Mouse (Mus musculus) cerebellum, adult (tissue): ENCODE data around the gene Fat4.

Experiments used
- ATAC-seq: cut with Nextera tagmentation; 2 replicates; pipeline ENCODE4 v1.9.2; 2017; ENCODE audit warnings: mild to moderate bottlenecking, moderate library complexity, mixed read lengths; ENCODE audit not compliant: insufficient number of reproducible peaks, low FRiP score, low TSS enrichment

Fat4 gene

GRCm38 (mm10) chr3:38956012-38956648 is 69.4 kb downstream of the Fat4 start:
- ATAC-seq, result no peak

DNA sequence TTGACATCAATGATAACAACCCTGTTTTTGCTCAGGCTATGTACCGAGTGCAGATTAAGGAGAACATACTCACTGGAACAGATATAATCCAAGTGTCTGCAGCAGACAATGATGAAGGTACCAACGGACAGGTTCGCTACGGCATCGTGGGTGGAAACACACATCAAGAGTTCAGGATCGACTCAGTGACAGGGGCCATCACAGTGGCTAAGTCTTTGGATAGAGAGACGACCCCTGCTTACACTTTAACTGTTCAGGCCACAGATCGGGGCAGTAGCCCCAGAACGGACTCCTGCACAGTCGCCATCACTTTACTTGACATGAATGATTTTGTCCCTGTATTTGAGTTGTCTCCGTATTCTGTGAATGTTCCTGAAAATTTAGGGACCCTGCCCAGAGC is 70.4 kb downstream of the Fat4 start:
- no peak for ATAC-seq

GRCm38 (mm10) chr3:38962328-38962727 is 75.6 kb downstream of the Fat4 start:
- no peak for ATAC-seq

DNA sequence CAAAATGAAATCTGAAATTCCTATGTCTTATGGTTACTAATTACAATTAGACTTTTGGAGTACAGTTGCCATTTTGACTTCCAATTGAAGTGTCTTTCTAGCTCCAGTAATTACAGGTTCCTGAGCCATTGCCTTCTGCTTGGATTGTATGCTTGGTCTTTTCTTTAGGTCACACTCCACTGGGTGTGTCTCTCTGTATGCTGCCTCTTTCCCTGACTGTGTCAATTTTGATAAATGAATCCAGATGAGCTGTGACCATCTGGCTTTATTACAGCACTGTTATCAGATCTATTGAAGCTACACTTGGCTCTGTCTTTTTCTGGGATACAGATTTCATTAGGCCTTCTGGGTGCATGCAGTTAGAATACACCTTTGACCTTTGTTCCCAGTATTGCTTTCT is 80.7 kb downstream of the Fat4 start:
- ATAC-seq, result no peak

DNA sequence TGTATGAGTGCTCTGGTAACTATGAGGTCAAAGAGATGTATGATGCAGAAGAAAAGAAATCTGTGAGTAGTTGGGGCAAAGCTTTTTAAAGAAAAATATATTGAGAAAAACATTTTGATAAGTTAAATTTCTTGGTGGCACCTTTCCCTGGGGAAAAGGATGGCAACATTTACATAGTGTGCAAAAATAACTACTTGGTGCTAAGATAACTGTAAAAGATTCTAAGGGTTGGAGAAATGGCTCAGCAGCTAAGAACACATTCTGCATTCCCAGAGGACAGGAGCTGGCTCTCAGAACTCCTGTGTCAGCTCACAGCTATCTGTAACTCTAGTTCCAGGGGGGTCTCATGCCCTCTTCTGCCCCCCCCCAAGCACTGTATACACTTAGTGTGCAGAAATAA is 99.6 kb downstream of the Fat4 start:
- ATAC-seq, result no peak

DNA sequence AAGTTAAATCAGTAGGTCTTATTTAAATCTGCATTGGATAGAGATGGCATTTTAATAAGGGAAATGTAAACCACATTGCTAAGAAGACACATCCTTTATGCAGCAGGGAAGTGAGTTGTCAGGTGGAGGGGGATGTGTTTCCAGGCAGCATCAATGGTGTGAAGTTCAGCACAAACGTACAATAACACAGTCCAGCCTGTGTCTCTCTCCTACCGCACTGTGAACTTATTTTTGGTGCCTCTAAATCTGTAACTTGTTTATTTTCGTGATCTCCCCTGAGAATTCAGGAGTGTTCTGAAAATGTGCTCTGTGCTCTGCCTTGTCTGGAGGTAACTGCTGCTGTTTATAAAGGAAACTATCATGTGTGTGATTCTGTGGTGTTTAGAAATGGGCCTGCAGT is 102.4 kb downstream of the Fat4 start:
- ATAC-seq, result no peak

DNA sequence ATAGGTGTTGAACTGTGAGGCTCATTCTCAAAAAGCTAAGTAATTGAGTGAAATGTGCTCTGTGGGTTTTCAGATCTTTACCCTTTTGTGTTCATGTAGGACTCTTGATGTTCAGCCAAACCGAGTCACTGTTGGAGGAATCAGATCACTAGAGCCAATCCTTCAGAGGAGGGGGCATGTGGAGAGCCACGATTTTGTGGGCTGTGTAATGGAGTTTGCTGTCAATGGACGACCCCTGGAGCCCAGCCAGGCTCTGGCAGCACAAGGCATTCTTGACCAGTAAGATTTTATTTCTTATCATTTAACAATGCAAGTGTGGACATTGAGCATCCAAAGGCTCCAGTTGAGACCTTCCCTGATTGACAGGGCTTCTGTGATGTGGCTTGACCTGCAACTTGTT is 113.3 kb downstream of the Fat4 start:
- ATAC-seq, result no peak

- no peak for ATAC-seq
Observed at GRCm38 (mm10) chr3:39010544-39010943, 123.8 kb downstream of the Fat4 start.

DNA sequence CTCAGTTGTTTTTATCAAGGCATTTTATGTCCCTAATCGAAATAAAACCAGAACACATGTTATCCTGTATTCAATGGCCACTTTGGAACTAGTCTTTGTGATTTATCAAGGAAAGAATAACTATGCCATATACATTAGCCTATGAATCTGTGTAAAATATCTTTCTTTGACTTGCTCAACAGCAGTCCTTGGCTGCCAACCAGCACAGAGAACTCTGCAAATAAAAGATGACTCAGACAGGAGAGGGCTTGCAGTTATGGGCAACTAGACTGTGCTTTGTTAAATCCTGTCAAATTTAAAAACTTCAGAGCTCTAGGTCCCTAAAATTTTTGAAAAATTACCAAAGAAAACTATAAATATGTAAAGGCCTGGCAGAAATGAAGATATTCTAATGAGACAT is 130.9 kb downstream of the Fat4 start:
- no peak for ATAC-seq

DNA sequence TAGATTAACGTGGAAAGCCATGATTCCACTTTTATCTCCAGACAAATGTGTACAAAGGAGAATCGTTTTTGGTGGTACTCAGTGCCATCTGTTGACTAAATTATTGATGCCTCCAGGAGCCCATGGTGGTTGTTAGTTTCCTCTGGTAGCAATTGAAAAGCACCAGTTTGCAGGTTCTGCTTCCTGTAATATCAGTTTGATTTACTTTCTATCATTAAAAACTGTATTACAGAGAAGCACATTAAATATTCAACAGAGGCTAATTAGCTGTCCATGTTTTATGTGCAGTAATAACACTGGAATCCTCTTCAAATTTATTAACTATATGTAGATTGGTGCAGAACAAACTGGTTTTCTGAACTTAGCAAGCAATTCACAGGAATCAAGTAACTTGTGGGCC is 149.4 kb downstream of the Fat4 start:
- no peak for ATAC-seq

GRCm38 (mm10) chr3:39046425-39046824 is 159.7 kb downstream of the Fat4 start:
- ATAC-seq, result no peak

DNA sequence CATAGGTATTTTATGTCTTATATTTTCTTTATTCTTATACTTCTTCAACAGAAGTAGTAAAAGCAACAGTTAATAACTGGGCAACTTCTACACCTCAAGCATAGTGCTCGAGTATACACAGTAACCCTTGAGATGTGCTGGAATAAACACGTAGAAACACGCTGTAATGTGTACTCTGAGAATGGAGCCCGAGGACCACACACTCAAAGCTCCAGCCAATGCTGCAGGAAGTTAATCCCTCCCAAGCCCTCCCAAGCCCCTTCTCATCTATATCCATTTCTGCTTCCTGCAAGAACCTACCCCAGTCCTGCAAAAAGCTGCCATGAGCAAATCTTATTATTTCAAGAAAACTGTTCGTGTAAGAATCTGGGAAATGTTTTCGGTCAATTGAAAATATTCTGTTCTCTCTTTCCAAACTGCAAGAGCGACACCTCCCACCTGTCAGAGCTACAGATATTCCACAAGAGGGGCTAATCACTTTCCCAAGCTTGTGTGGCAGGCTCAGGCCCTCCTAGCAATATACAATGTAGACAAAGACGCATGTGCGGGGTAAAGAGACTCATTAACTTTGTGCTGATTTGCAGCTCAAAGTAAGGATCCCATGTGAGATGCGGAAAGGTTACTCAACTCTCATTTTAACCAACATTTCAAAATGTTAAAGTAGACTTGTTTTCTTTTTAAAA is 161.0 kb downstream of the Fat4 start:
- no peak for ATAC-seq

DNA sequence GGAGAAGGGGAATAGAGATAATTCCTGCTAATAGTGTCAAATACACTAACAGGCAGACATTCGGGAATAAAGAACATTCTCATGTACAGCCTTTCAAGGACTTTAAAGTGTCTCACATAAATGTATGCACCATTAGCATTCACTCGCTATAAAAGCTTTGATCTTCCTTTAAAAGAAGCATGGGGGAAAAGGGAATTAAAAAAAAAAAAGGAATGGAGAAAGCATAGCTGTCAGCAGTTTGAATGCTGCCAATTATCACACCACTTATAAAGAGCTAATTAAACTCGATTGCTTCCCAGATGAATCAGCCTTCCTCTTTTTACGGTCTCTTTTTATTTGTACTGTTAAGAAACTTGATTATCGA is 161.5 kb downstream of the Fat4 start:
- ATAC-seq, result no peak

DNA sequence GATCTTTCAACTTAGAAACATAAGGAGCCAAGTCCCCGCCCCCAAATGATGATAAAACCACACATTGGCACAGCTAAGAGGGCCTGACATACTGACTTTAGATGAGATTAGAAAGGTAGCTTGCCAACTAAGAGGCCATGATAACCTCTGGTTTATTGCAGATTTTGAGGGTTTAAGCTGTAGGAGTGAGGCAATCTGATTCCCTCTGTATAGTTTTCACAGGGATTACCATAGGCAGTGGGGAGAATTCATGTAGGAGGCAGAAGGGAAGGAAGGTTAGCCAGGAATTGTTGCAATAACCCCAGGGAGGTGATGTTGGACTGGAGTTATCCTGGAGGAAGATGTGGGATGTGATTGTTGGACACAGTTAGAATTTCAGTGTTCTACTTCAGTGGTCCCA is 163.4 kb downstream of the Fat4 start:
- no peak for ATAC-seq

- no peak for ATAC-seq
Observed at GRCm38 (mm10) chr3:39053072-39053471, 166.3 kb downstream of the Fat4 start.
